Mouse (Mus musculus) cerebellum, postnatal 25 days (tissue): ENCODE results near the gene Ggct.
A peak's percentile ranks its signal among the peaks of the same experiment; 100 is the strongest.

ENCODE experiments used
- DNase-seq, 2 experiments: peaks; one replicate each; pipeline ENCODE4 v3.0.0; 2021; ENCODE audit warnings: mixed read lengths in 2 of 2

Gene Ggct

GRCm38 (mm10) chr6:54946241-54946953, 46.4 kb downstream of the Ggct start:
- DNase-seq: peak in 1 of 2 experiments; percentile 20

GRCm38 (mm10) chr6:54944551-54944950, 48.2 kb downstream of the Ggct start:
- no peak for DNase-seq

- DNase-seq: no peak
These were observed 49.0 kb downstream of the Ggct start for GRCm38 (mm10) chr6:54943753-54944152.

GRCm38 (mm10) chr6:54943292-54943691, 49.5 kb downstream of the Ggct start:
- DNase-seq: no peak

GRCm38 (mm10) chr6:54941149-54941548, 51.6 kb downstream of the Ggct start:
- no peak for DNase-seq

- DNase-seq: no peak
These were observed 52.6 kb downstream of the Ggct start for GRCm38 (mm10) chr6:54940126-54940525.

GRCm38 (mm10) chr6:54939631-54940030, 53.1 kb downstream of the Ggct start:
- DNase-seq: no peak

GRCm38 (mm10) chr6:54936496-54936895, 56.3 kb downstream of the Ggct start:
- no peak for DNase-seq

GRCm38 (mm10) chr6:54934930-54935329, 57.8 kb downstream of the Ggct start:
- DNase-seq: no peak

GRCm38 (mm10) chr6:54934313-54934712, 58.4 kb downstream of the Ggct start:
- no peak for DNase-seq

GRCm38 (mm10) chr6:54933866-54934265, 58.9 kb downstream of the Ggct start:
- no peak for DNase-seq

- no peak for DNase-seq
These were observed 59.5 kb downstream of the Ggct start for GRCm38 (mm10) chr6:54933216-54933615.
